Mouse (Mus musculus) myocyte (in vitro differentiated cells): Measurements from ENCODE around the gene Lrmda. TPM values are rescaled to one million over a fixed set of nuclear protein-coding genes. Genes with fewer than 3 reads are reported as not detected.
A peak's percentile ranks its signal among the peaks of the same experiment; 100 is the strongest.

Experiments used
- H3K27me3 ChIP-seq: one replicate; pipeline ENCODE4 v1.6.1; 2011; ENCODE audit not compliant: control insufficient read depth, insufficient read depth, insufficient read length
- H3K36me3 ChIP-seq: one replicate; pipeline ENCODE4 v1.6.1; 2011; ENCODE audit not compliant: control insufficient read depth, insufficient read depth
- H3K4me2 ChIP-seq: one replicate; pipeline ENCODE4 v1.6.1; 2011; ENCODE audit warnings: low read depth, control low read depth
- H3K4me3 ChIP-seq: one replicate; pipeline ENCODE4 v1.5.1; 2011; ENCODE audit warnings: mild to moderate bottlenecking, control low read depth, moderate library complexity
- H3K79me2 ChIP-seq: one replicate; pipeline ENCODE4 v1.6.1; 2011; ENCODE audit not compliant: control insufficient read depth, insufficient read depth
- H3ac ChIP-seq: one replicate; pipeline ENCODE4 v1.6.1; 2011; ENCODE audit not compliant: control insufficient read depth, insufficient read length
- CEBPB ChIP-seq: IDR thresholded peaks from 2 replicates; pipeline ENCODE4 v1.6.1; 2011; ENCODE audit warnings: mild to moderate bottlenecking, moderate library complexity; ENCODE audit not compliant: poor library complexity, insufficient read depth, severe bottlenecking
- E2F4 ChIP-seq: IDR thresholded peaks from one replicate; pipeline ENCODE4 v1.6.1; 2011; ENCODE audit warnings: mild to moderate bottlenecking, control low read depth, moderate library complexity; ENCODE audit not compliant: insufficient read depth
- MAX ChIP-seq: IDR thresholded peaks from one replicate; pipeline ENCODE4 v1.6.1; 2011; ENCODE audit warnings: low read depth, mild to moderate bottlenecking, control low read depth
- MYOD1 ChIP-seq, 3 experiments: IDR thresholded peaks; one replicate each; pipeline ENCODE4 v1.6.1; 2011; ENCODE audit warnings: control low read depth in 2 of 3, low read depth in 2 of 3, mild to moderate bottlenecking in 2 of 3, moderate library complexity in 1 of 3; ENCODE audit not compliant: insufficient read length in 2 of 3, control insufficient read depth in 1 of 3
- MYOG ChIP-seq, 3 experiments: IDR thresholded peaks; one replicate each; pipeline ENCODE4 v1.6.1; 2011; ENCODE audit warnings: control low read depth in 2 of 3, low read depth in 2 of 3, mild to moderate bottlenecking in 2 of 3; ENCODE audit not compliant: insufficient read length in 2 of 3, control insufficient read depth in 1 of 3, insufficient read depth in 1 of 3
- POLR2A ChIP-seq: IDR thresholded peaks from one replicate; pipeline ENCODE4 v1.6.1; 2011; ENCODE audit warnings: low read depth, mild to moderate bottlenecking, control low read depth, moderate library complexity; ENCODE audit not compliant: insufficient read length
- POLR2AphosphoS2 ChIP-seq: IDR thresholded peaks from one replicate; pipeline ENCODE4 v1.6.1; 2011; ENCODE audit warnings: low read depth, control low read depth; ENCODE audit not compliant: insufficient read length
- REST ChIP-seq: IDR thresholded peaks from one replicate; pipeline ENCODE4 v1.6.1; 2011; ENCODE audit warnings: mild to moderate bottlenecking, control low read depth, moderate library complexity; ENCODE audit not compliant: insufficient read depth, insufficient read length
- SRF ChIP-seq: IDR thresholded peaks from one replicate; pipeline ENCODE4 v1.6.1; 2011; ENCODE audit warnings: low read depth; ENCODE audit not compliant: control insufficient read depth, insufficient read length
- TCF12 ChIP-seq: IDR thresholded peaks from one replicate; pipeline ENCODE4 v1.6.1; 2011; ENCODE audit warnings: mild to moderate bottlenecking, control low read depth; ENCODE audit not compliant: poor library complexity, insufficient read depth, severe bottlenecking
- TCF3 ChIP-seq: IDR thresholded peaks from one replicate; pipeline ENCODE4 v1.6.1; 2011; ENCODE audit warnings: low read depth, control low read depth; ENCODE audit not compliant: insufficient read length
- USF1 ChIP-seq: IDR thresholded peaks from one replicate; pipeline ENCODE4 v1.6.1; 2011; ENCODE audit warnings: low read depth, mild to moderate bottlenecking, control low read depth, moderate library complexity
- polyA plus RNA-seq: library from polyadenylated mRNA; unstranded; fragments of >200 nt; fragmentation: generic; extraction: Trizol; gene quantifications from one replicate; pipeline ENCODE4 v1.2.1, GENCODE M21; 2012; ENCODE audit warnings: missing spikeins

Lrmda gene
- polyA plus RNA-seq, 1 experiment = 1.9 TPM

DNA sequence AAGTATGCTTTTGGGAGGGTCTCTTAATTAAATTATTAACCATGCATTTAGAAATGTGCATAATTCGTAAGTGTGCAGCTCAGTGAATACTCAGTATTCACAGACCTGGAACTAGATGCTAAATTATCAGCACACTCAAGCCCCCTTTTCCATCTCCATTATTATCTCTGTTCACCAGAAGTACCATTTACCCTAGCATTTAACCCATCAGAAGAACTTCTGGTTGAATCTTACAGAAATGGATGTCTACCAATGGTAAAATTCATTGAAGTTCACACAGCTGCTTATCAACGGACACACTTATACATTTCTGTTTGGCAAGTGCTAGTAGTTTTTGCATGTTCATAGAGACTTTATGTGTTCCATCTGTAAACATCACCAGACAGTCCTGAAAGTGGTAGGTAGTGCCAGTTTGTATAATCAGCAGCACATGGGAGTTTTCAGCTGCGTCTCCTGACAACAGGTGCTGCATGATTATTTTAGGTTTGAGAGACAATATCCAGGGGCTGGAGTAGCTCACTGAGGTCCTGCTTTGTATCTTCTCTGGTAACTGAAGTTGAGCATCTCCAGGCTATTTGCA is 968.7 kb downstream of the Lrmda start:
- no peak overlapping the region for H3K4me3 ChIP-seq

GRCm38 (mm10) chr14:22995184-22995935 is 975.8 kb downstream of the Lrmda start:
- H3ac ChIP-seq = no peak overlapping the region
- H3K27me3 ChIP-seq = no peaks in the 10 kb centered on the region
- no peaks in the 10 kb centered on the region for H3K79me2 ChIP-seq
- H3K36me3 ChIP-seq = no peaks in the 10 kb centered on the region
- H3K4me3 ChIP-seq = no peak overlapping the region
- TF ChIP-seq MYOD1 (IDR thresholded peaks at IDR 0.05; ENCODE audit: control insufficient read depth in 1 of 3, insufficient read length in 2 of 3, low read depth in 2 of 3) (peak in 1 of 3 experiments; percentile 30), POLR2AphosphoS2 (no peak), TCF3 (no peak), TCF12 (no peak)
- H3K4me2 ChIP-seq = no peak overlapping the region

More for the DNA sequence above, 968.7 kb downstream of the Lrmda start:
- TF ChIP-seq MYOD1 (IDR thresholded peaks at IDR 0.05; ENCODE audit: control insufficient read depth in 1 of 3, insufficient read length in 2 of 3, low read depth in 2 of 3) (peak in 1 of 3 experiments; percentile 33), POLR2A (no peak)
- H3K4me2 ChIP-seq = no peak overlapping the region
- no peaks in the 10 kb centered on the region for H3K27me3 ChIP-seq
- no peaks in the 10 kb centered on the region for H3K36me3 ChIP-seq
- no peaks in the 10 kb centered on the region for H3K79me2 ChIP-seq
- no peak overlapping the region for H3ac ChIP-seq

DNA sequence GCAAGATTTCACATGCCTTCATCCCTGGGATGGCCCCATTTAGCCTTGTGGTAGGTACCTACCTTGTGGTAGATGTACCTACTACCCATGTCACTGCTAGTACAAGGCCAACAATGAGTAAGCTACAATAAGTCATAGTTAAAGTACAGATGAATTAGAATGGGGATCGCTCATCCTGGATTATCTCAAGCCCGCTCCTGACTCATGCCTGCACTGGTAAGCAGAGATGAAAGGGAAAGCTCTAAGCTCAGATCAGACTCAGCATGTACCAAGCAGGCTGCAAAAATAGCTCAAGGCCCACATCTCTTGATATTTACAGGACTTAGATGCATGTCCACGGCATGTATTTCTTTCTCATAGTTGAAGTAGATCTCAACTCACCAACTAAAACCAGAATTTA is 979.4 kb downstream of the Lrmda start:
- no peaks in the 10 kb centered on the region for H3K79me2 ChIP-seq
- H3K4me2 ChIP-seq = no peak overlapping the region
- no peaks in the 10 kb centered on the region for H3K36me3 ChIP-seq
- TF ChIP-seq SRF (no peak), MYOG (IDR thresholded peaks at IDR 0.05; ENCODE audit: control insufficient read depth in 1 of 3, insufficient read depth in 1 of 3, insufficient read length in 2 of 3, low read depth in 2 of 3) (no peak)
- no peak overlapping the region for H3K4me3 ChIP-seq
- H3ac ChIP-seq = no peak overlapping the region
- H3K27me3 ChIP-seq = no peaks in the 10 kb centered on the region

- H3K27me3 ChIP-seq = no peaks in the 10 kb centered on the region
- no peak overlapping the region for H3ac ChIP-seq
- TF ChIP-seq SRF (no peak), CEBPB (peak; percentile 77; the same call in 1 of the 2 replicates)
Measured at GRCm38 (mm10) chr14:23011989-23012388, 992.5 kb downstream of the Lrmda start.

DNA sequence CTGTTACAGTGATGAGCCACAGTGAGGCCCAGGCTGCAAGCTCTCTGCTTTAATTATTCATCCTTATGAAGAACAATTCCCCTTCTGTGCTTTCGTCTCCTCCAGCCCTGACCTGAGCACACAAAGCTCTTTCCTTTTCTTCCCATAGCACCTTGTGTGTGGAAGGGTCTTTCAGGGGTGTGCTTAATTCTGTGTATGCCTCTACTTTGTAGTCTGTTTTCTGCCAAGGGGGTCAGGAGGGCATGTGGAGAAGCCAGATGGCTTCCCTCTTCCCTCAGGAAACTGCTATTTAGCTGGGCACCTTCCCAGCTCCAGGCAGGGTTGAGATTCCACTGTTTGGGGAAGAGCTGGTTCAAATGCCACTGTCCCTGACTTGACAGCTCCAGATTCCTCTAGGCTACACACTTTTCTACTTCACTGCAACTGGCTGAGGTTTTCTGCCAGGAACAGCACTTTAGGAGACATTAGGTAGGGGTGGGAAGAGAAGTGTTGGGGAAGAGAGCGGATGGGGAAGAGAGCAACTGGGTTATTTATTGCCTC is 995.3 kb downstream of the Lrmda start:
- TF ChIP-seq POLR2A (no peak), TCF12 (no peak), MYOD1 (IDR thresholded peaks at IDR 0.05; ENCODE audit: control insufficient read depth in 1 of 3, insufficient read length in 2 of 3, low read depth in 2 of 3) (no peak), REST (no peak), MAX (no peak), MYOG (IDR thresholded peaks at IDR 0.05; ENCODE audit: control insufficient read depth in 1 of 3, insufficient read depth in 1 of 3, insufficient read length in 2 of 3, low read depth in 2 of 3) (no peak), CEBPB (no peak), SRF (no peak), POLR2AphosphoS2 (no peak), USF1 (no peak), TCF3 (no peak), E2F4 (no peak)
- H3K4me2 ChIP-seq = no peak overlapping the region
- no peak overlapping the region for H3ac ChIP-seq
- H3K79me2 ChIP-seq = no peaks in the 10 kb centered on the region
- no peak overlapping the region for H3K4me3 ChIP-seq
- no peaks in the 10 kb centered on the region for H3K36me3 ChIP-seq
- no peaks in the 10 kb centered on the region for H3K27me3 ChIP-seq

More at GRCm38 (mm10) chr14:23011989-23012388, 992.5 kb downstream of the Lrmda start:
- H3K4me2 ChIP-seq = no peak overlapping the region
- H3K4me3 ChIP-seq = no peak overlapping the region
- H3K79me2 ChIP-seq = no peaks in the 10 kb centered on the region
- H3K36me3 ChIP-seq = no peaks in the 10 kb centered on the region
